Mouse (Mus musculus) frontal cortex, adult 2 months (tissue): ENCODE data around the gene Cacna1i. TPM values are rescaled to one million over a fixed set of nuclear protein-coding genes. Genes with fewer than 3 reads are reported as not detected.

Source experiments
- DNase-seq, 2 experiments: peaks; one replicate each; pipeline ENCODE4 v3.0.0; 2022; ENCODE audit warnings: low spot score in 1 of 2; ENCODE audit errors: extremely low spot score in 1 of 2
- polyA plus RNA-seq: library from polyadenylated mRNA; depleted of rRNA; stranded (reverse); fragments of >200 nt; gene quantifications from 2 replicates; pipeline ENCODE4 v1.2.3, GENCODE M21; 2012

Cacna1i gene
- polyA plus RNA-seq, 1 experiment: 35.7 TPM

GRCm38 (mm10) chr15:80326947-80327346, 39.9 kb downstream of the Cacna1i start:
- no peak for DNase-seq

DNA sequence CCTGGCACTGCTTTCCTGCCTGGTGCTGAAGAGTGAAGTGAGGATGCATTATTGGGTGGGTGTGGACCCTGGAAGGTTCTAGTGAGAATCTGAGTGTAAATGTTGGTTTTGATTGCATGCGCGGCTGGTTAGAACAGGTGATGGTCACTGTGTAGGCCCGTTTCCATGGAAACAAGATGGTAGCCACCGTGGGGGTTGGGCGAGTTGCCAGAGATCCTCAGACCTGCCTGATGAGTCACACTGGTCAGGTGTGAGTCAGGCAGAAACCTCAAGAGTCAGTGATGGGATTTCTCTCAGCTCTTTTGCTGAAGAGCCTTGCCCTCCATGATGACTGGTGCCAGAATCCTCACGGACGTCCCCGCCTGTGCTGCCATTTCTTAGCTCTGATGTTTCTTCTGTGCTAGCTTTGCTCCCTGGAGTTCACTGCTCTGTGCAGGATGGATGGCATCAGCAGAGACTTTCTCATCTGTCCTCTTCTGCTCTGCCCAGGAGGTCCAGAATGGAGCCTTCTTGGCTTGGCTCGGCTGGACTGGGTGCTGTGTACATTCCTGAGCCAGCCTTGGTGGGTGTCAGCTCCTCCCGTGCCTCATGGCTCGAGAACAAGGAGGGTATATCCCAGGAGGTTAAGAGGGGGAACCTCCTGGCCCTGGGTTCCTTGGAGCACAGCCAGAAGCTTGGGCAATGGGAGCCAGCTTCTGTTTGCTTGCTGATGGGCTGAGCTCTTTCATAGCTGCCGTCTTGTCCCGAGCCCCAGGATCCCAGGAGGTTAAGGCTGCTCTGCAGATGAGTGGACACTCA, 40.9 kb downstream of the Cacna1i start:
- peak in 1 of 2 experiments; percentile 56 for DNase-seq

DNA sequence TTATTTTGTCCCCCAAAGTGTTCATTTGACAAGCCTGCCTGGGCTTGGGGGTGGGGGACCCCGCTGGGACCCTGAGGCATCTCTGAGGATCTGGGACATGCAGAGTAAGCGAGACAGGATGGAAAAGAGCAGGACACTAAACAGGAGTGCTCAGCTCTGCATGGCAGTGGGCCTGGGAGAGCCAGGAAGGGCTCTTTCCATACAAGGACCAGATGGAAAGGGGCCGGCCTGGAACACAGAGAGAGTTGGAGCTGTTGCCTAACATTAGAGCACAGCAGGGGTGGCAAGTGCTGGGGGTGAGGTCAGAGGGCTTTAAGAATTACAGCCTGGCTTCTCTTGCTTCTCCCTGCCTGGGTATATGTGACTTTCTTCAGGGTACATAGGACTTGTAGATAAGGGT, 43.2 kb downstream of the Cacna1i start:
- DNase-seq: no peak

GRCm38 (mm10) chr15:80334766-80335165, 47.7 kb downstream of the Cacna1i start:
- peak; percentile 40 to 77 for DNase-seq

DNA sequence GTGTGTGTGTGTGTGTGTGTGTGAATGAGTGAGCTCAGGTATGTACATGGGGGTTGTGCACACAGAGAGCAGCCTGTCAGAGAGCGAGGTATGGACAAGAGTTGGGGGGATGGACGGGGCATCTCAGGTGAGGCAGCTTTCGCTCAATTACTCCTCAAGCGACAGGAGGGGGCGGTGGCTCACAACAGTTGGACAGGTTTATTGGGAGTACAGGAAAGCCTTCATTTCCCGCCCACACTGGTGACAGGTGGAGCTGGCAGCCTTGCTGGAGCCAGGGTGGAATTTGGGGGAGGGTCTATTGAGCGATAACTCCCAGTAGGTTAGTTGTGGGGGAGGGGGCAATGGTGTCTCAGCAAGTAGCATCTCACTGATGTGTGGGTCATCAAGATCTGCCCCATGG, 48.2 kb downstream of the Cacna1i start:
- no peak for DNase-seq

DNA sequence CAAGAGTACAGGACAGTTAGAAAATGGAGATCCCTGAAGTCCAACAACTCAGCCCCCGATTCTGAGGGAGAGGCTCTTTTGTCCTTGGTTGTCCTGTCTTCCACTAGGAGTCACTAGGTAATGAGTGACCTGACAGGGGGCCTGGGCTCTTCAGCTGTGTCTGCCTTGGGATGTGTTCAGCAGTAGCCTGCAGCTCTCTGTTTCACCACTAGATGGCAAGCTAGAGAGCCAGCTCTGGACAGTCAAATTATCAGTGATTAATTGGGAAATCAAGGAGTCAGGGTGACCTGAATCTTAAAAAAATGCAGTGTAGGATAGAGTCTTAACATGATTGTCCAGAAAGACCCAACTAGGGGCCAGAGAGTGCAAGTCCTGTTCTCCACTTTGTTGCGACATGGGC, 53.3 kb downstream of the Cacna1i start:
- DNase-seq: peak in 1 of 2 experiments; percentile 53

- no peak for DNase-seq
These were observed 55.4 kb downstream of the Cacna1i start for GRCm38 (mm10) chr15:80342394-80342793.

- no peak for DNase-seq
These were observed 56.0 kb downstream of the Cacna1i start for GRCm38 (mm10) chr15:80343031-80343430.

DNA sequence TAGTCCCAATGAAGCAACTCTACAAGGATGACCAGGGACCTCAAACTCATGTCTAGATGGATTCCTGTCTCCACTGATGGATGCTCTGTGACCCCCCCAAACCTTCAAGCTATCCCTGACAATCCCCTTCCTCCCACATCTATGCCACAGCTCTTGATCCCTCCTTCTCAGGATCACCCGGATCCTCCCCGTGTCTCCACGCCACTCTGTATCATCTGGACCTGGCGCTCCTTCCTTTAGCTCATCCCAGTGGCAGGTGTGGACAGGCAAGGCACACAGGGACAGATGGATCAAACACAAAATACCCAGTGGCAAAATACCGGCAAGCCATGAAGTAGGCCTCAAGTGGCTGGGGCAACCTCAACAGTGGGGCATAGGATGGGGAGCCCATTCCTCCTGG, 56.7 kb downstream of the Cacna1i start:
- DNase-seq: no peak

DNA sequence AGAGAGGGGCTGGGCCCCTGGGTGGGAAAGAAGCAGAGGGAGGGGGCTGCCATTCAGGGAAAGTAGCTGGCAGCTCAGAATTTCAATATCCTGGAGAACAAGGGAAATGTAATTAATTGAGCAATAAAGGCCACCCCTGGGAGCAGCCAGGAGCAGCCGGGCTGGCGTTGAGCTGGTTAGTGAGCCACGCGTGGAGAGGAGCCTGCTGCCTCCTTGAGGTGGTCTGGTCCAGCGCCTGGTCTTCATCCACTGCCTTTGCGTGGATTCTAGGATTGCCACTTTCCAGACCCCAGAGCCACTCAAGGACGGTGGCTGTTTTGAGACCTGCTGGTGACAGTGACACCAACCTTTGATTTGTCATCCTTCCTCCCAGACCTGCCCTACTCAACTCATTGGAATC, 59.5 kb downstream of the Cacna1i start:
- no peak for DNase-seq

DNA sequence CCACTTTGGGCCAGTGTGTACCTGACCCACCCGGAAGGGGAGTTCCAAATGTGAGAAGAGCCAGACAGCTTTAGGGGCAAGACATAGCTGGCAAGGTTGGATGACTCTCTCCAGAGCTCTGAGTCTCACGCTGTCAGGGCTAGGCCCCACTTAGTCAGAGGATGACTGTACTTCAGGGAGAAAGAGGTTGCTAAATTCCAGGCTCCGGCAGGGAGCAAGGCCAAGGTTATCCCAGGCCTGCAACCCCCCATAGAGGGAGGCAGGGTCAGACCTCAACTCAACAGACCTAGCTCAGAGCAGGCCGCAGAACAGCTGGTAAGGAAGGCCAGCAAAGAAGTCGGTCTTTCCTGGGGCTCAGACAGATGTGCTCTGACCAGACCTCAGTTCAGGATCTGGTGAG, 63.4 kb downstream of the Cacna1i start:
- DNase-seq: no peak

GRCm38 (mm10) chr15:80358798-80359197, 71.8 kb downstream of the Cacna1i start:
- DNase-seq: peak in 1 of 2 experiments; percentile 42

- DNase-seq: no peak
These were observed 74.9 kb downstream of the Cacna1i start for GRCm38 (mm10) chr15:80361780-80362508.

GRCm38 (mm10) chr15:80362509-80363172, 75.6 kb downstream of the Cacna1i start:
- peak in 1 of 2 experiments; percentile 22 for DNase-seq

DNA sequence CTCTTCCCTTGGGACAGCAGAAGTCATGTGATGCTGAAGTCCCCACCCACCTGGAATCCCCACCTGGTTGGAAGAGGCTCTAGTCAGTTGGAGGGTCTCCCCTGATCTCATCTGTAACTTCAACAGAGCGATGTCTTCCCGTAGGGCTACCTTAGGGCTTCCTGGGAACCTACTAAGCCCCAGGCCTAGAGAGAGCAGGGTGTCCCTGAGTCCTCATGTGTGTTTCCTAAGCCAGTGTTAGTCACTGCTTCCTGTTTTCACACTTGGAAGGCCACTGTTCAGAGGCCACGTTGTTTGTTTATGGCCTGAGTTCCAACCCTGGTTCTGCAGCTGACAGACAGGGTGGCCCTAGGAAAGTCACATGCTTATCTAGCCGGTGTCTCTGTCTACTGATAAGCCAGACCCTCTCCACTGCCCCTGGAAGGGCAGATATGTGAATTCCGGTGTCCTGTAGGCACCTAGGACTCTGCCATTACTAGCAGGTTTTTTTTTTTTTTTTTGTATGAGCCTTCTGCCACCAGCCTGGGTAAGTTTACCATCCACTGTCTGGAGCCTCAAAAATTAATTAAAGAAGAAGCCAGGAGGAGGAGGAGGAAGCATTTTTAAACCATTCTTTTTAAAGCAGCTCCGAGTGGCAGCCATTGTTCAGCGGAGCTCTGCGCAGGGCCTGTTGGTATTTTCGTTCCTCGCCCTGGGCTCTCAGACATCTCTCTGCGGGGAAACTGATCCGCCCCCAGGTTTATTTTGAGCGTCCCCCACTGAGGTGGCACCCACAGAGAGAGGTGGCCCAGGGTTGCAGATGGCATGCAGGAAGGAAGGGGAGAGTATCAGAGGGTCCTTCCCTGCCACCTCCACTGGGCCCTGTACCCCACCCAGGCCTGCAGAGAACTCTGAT, 77.0 kb downstream of the Cacna1i start:
- DNase-seq: peak in 1 of 2 experiments; percentile 66

DNA sequence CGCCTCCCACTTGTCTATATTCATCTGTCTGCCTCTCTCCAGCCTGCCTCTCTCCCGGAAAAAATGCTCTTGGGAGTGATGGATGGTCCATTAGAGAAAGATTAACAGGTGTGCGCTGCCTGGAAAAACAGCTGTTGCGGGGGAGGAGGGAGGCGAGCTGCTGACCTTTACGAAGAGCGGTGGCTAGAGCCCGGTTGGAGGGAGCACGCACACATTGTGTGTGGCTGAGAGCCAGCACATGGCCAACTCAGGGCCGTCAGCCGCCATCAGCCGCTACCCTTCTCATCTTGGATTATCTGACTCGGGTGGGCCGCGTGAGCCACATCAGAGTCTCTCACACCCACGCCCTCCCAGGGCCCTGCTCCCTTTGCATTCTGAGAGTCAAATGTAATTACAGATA, 79.9 kb downstream of the Cacna1i start:
- peak in 1 of 2 experiments; percentile 28 for DNase-seq

- no peak for DNase-seq
These were observed 86.4 kb downstream of the Cacna1i start for GRCm38 (mm10) chr15:80373219-80373964.

DNA sequence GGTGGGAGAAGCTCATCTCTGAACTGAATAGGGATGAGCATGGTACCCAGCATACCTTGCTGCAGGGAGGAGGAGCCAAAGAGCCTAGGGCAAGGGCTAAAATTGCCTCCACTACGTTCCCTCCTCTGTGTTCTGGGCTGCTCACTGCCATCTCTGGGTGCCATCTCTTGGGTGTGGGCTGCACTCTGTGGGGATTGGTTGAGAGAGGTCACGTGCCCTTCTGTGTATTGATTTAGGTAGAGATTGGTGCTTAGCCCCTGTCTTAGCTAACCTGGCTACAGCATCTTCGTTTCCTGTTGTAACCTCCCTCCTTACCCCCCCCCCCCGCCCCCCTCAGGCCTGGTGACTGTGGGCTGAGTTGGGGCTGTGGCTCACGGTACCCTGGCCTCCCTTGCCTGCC, 87.8 kb downstream of the Cacna1i start:
- no peak for DNase-seq

GRCm38 (mm10) chr15:80387185-80387584, 100.1 kb downstream of the Cacna1i start:
- DNase-seq: no peak

DNA sequence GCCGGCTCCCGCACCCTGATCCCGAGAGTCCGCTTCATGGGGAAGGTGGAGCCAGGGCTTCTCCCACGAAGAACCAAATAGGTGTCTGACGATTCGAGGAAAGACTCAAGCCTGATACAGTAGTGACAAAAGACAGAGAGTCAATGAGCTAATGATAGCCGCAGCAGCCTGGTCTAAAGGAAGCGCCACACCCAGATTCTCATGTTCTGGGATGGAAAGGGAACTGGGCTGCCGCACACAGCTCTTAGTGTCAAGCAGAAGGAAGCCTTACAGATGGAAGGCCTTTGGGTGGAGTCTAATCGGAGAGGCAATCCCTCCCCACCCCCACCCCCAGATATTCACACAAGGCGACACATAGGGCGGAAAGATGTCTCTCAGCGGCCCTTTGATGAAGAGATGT, 104.8 kb downstream of the Cacna1i start:
- no peak for DNase-seq
